Mouse (Mus musculus): Measurements from ENCODE around the gene Plce1. TPM values are rescaled to one million over a fixed set of nuclear protein-coding genes. Genes with fewer than 3 reads are reported as not detected.

Plce1 gene
- total and polyA plus RNA-seq, 3 experiments = not detected

GRCm38 (mm10) chr19:38678655-38679054 is 197.7 kb downstream of the Plce1 start:
- TF ChIP-seq HCFC1 (IDR thresholded peaks at IDR 0.05; ENCODE audit: low read depth, low read length) (no peak), USF1 (IDR thresholded peaks at IDR 0.05; ENCODE audit: low read depth, low read length) (no peak), MXI1 (IDR thresholded peaks at IDR 0.05; ENCODE audit: low read depth, low read length) (no peak), BHLHE40 (IDR thresholded peaks at IDR 0.05; ENCODE audit: borderline replicate concordance, low read depth, low read length) (no peak), CTCF (IDR thresholded peaks at IDR 0.05 in 2 of 3, conservative IDR thresholded peaks at IDR 0.05 in 1 of 3; ENCODE audit: control insufficient read depth in 1 of 3, insufficient read depth in 1 of 3, low read depth in 2 of 3, low read length in 3 of 3, poor library complexity in 1 of 3, severe bottlenecking in 1 of 3) (no peak), EP300 (IDR thresholded peaks at IDR 0.05; ENCODE audit: low read depth in 1 of 2, low read length in 2 of 2) (no peak), MYB (IDR thresholded peaks at IDR 0.05; ENCODE audit: low read depth, low read length) (no peak), ZMIZ1 (IDR thresholded peaks at IDR 0.05; ENCODE audit: low read depth, low read length) (no peak), CHD2 (IDR thresholded peaks at IDR 0.05; ENCODE audit: low read length) (no peak), RCOR1 (IDR thresholded peaks at IDR 0.05; ENCODE audit: low read depth, low read length) (no peak), ELF1 (IDR thresholded peaks at IDR 0.05; ENCODE audit: low read depth, low read length) (no peak)

GRCm38 (mm10) chr19:38679520-38679919 is 198.6 kb downstream of the Plce1 start:
- peaks cover 2% of the 10 kb centered on the region in 2 experiments; a peak in 2 of 4 replicates for H3K27me3 ChIP-seq (ENCODE audit: control insufficient read depth in 1 of 2, insufficient read depth in 2 of 2, low read length in 2 of 2)
- no peaks in the 10 kb centered on the region for H3K4me1 ChIP-seq (ENCODE audit: control insufficient read depth in 1 of 2, insufficient read depth in 2 of 2, low read length in 2 of 2)
- no peak overlapping the region for H3K27ac ChIP-seq (ENCODE audit: control insufficient read depth, low read depth, low read length)
- H3K4me3 ChIP-seq (ENCODE audit: control insufficient read depth in 1 of 2, insufficient read depth in 1 of 2, low read depth in 2 of 2, low read length in 2 of 2) = no peak overlapping the region
- no peaks in the 10 kb centered on the region for H3K36me3 ChIP-seq (ENCODE audit: control insufficient read depth in 1 of 2, insufficient read depth in 2 of 2, low read length in 2 of 2)
- no peak overlapping the region for H3K9ac ChIP-seq (ENCODE audit: control insufficient read depth, low read depth, low read length, poor library complexity, severe bottlenecking)
- no peaks in the 10 kb centered on the region for H3K9me3 ChIP-seq (replicated peaks; ENCODE audit: insufficient read depth, low read length)
- no peak for DNase-seq (ENCODE audit: low read depth, low spot score)
- H3K79me2 ChIP-seq (ENCODE audit: control insufficient read depth, insufficient read depth, low read length, poor library complexity) = no peaks in the 10 kb centered on the region
- no peak for TF ChIP-seq USF2 (IDR thresholded peaks at IDR 0.05; ENCODE audit: borderline replicate concordance in 1 of 2, insufficient read depth in 1 of 2, low read depth in 1 of 2, low read length in 2 of 2)
- no peak for TF ChIP-seq MEF2A (IDR thresholded peaks at IDR 0.05; ENCODE audit: extremely low read depth, insufficient replicate concordance, low read depth, low read length, poor library complexity, severe bottlenecking)
- no peak for TF ChIP-seq ETS1 (IDR thresholded peaks at IDR 0.05; ENCODE audit: low read depth, low read length)
- no peak for TF ChIP-seq MAZ (IDR thresholded peaks at IDR 0.05; ENCODE audit: low read depth, low read length)
- no peak for TF ChIP-seq RAD21 (IDR thresholded peaks at IDR 0.05; ENCODE audit: low read depth, low read length)
- TF ChIP-seq ZC3H11A (IDR thresholded peaks at IDR 0.05; ENCODE audit: low read depth, low read length) = no peak
- TF ChIP-seq MXI1 (IDR thresholded peaks at IDR 0.05; ENCODE audit: low read depth, low read length) = no peak
- no peak for TF ChIP-seq GATA1 (IDR thresholded peaks at IDR 0.05; ENCODE audit: low read depth, low read length)
- no peak for TF ChIP-seq ZKSCAN1 (IDR thresholded peaks at IDR 0.05; ENCODE audit: low read depth, low read length)
- no peak for TF ChIP-seq MYC (IDR thresholded peaks at IDR 0.05; ENCODE audit: low read depth, low read length)
- no peak for TF ChIP-seq ZNF384 (IDR thresholded peaks at IDR 0.05; ENCODE audit: low read depth, low read length)
- no peak for TF ChIP-seq NELFE (IDR thresholded peaks at IDR 0.05; ENCODE audit: low read depth, low read length)
- no peak for TF ChIP-seq TBP (IDR thresholded peaks at IDR 0.05; ENCODE audit: low read depth, low read length)
- no peak for TF ChIP-seq ZMIZ1 (IDR thresholded peaks at IDR 0.05; ENCODE audit: low read depth, low read length)

More at GRCm38 (mm10) chr19:38678655-38679054, 197.7 kb downstream of the Plce1 start:
- no peaks in the 10 kb centered on the region for H3K4me1 ChIP-seq (ENCODE audit: control insufficient read depth in 1 of 2, insufficient read depth in 2 of 2, low read length in 2 of 2)
- DNase-seq (ENCODE audit: low read depth, low spot score) = no peak
- H3K9ac ChIP-seq (ENCODE audit: control insufficient read depth, low read depth, low read length, poor library complexity, severe bottlenecking) = no peak overlapping the region
- H3K4me3 ChIP-seq (ENCODE audit: control insufficient read depth in 1 of 2, insufficient read depth in 1 of 2, low read depth in 2 of 2, low read length in 2 of 2) = no peak overlapping the region
- no peaks in the 10 kb centered on the region for H3K36me3 ChIP-seq (ENCODE audit: control insufficient read depth in 1 of 2, insufficient read depth in 2 of 2, low read length in 2 of 2)
- H3K27ac ChIP-seq (ENCODE audit: control insufficient read depth, low read depth, low read length) = no peak overlapping the region
- no peaks in the 10 kb centered on the region for H3K79me2 ChIP-seq (ENCODE audit: control insufficient read depth, insufficient read depth, low read length, poor library complexity)
- peaks cover 2% of the 10 kb centered on the region in 2 experiments; a peak in 2 of 4 replicates for H3K27me3 ChIP-seq (ENCODE audit: control insufficient read depth in 1 of 2, insufficient read depth in 2 of 2, low read length in 2 of 2)
- no peaks in the 10 kb centered on the region for H3K9me3 ChIP-seq (replicated peaks; ENCODE audit: insufficient read depth, low read length)
